Mouse (Mus musculus): ENCODE data around the gene Gtf2ird2.

Gene Gtf2ird2

GRCm38 (mm10) chr5:134234205-134234604 lies 50.4 kb downstream of the Gtf2ird2 start:
- no peak for DNase-seq (ENCODE audit: low read depth, low spot score)

- peak; percentile 71 for DNase-seq (ENCODE audit: low read depth, low spot score)
Measured at GRCm38 (mm10) chr5:134235111-134235510, 51.3 kb downstream of the Gtf2ird2 start.

GRCm38 (mm10) chr5:134236241-134236640 lies 52.4 kb downstream of the Gtf2ird2 start:
- DNase-seq (ENCODE audit: low read depth, low spot score) = no peak

GRCm38 (mm10) chr5:134236796-134237195 lies 53.0 kb downstream of the Gtf2ird2 start:
- DNase-seq (ENCODE audit: low read depth, low spot score) = no peak

GRCm38 (mm10) chr5:134237508-134237907 lies 53.7 kb downstream of the Gtf2ird2 start:
- DNase-seq (ENCODE audit: low read depth, low spot score) = peak; percentile 53

- peak; percentile 48 for DNase-seq (ENCODE audit: low read depth, low spot score)
Measured at GRCm38 (mm10) chr5:134237936-134238760, 54.3 kb downstream of the Gtf2ird2 start.

- DNase-seq (ENCODE audit: low read depth, low spot score) = peak; percentile 65
Measured at GRCm38 (mm10) chr5:134241831-134242230, 58.0 kb downstream of the Gtf2ird2 start.

- DNase-seq (ENCODE audit: low read depth, low spot score) = no peak
Measured at GRCm38 (mm10) chr5:134243661-134244436, 60.0 kb downstream of the Gtf2ird2 start.

- DNase-seq (ENCODE audit: low read depth, low spot score) = no peak
Measured at GRCm38 (mm10) chr5:134244890-134245289, 61.1 kb downstream of the Gtf2ird2 start.

- DNase-seq (ENCODE audit: low read depth, low spot score) = no peak
Measured at GRCm38 (mm10) chr5:134246146-134246545, 62.3 kb downstream of the Gtf2ird2 start.

GRCm38 (mm10) chr5:134248608-134249244 lies 64.9 kb downstream of the Gtf2ird2 start:
- no peak for DNase-seq (ENCODE audit: low read depth, low spot score)

- DNase-seq (ENCODE audit: low read depth, low spot score) = peak; percentile 78
Measured at GRCm38 (mm10) chr5:134249245-134249649, 65.4 kb downstream of the Gtf2ird2 start.

- no peak for DNase-seq (ENCODE audit: low read depth, low spot score)
Measured at GRCm38 (mm10) chr5:134250601-134251000, 66.8 kb downstream of the Gtf2ird2 start.

- DNase-seq (ENCODE audit: low read depth, low spot score) = no peak
Measured at GRCm38 (mm10) chr5:134251083-134251482, 67.3 kb downstream of the Gtf2ird2 start.

GRCm38 (mm10) chr5:134253806-134254205 lies 70.0 kb downstream of the Gtf2ird2 start:
- no peak for DNase-seq (ENCODE audit: low read depth, low spot score)

- peak; percentile 59 for DNase-seq (ENCODE audit: low read depth, low spot score)
Measured at GRCm38 (mm10) chr5:134255294-134255693, 71.5 kb downstream of the Gtf2ird2 start.

GRCm38 (mm10) chr5:134257349-134258031 lies 73.7 kb downstream of the Gtf2ird2 start:
- DNase-seq (ENCODE audit: low read depth, low spot score) = peak; percentile 51

GRCm38 (mm10) chr5:134258395-134258794 lies 74.6 kb downstream of the Gtf2ird2 start:
- DNase-seq (ENCODE audit: low read depth, low spot score) = no peak

- no peak for DNase-seq (ENCODE audit: low read depth, low spot score)
Measured at GRCm38 (mm10) chr5:134258934-134259333, 75.1 kb downstream of the Gtf2ird2 start.

GRCm38 (mm10) chr5:134260001-134260636 lies 76.3 kb downstream of the Gtf2ird2 start:
- peak; percentile 70 for DNase-seq (ENCODE audit: low read depth, low spot score)

- DNase-seq (ENCODE audit: low read depth, low spot score) = no peak
Measured at GRCm38 (mm10) chr5:134265890-134266289, 82.1 kb downstream of the Gtf2ird2 start.

Measured in brain, adult 2 months (tissue).